Mouse (Mus musculus): ENCODE data around the gene Calr. TPM values are rescaled to one million over a fixed set of nuclear protein-coding genes. Genes with fewer than 3 reads are reported as not detected.

Calr gene
- total RNA-seq, 2 experiments from 2014 or later, result 480 to 531 TPM

DNA sequence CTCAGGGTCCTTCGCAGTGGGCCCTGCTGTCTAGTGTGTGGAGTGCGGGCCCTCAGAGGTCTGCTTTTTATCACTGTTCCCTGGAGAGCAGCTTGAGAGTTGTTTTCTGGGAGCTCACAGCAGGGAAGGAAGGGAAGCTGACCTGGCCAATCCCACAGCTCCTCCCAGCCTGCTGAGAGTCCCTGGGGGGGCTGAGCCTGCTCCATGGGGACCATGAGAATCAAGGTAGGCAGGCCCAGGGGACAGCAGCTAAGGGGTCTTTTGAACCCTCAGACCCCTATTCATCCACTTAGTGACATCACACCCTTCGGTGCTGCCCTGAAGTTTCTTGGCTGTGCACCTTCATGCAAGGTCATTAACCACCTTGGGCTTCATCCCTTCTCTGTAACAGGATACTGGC, 24.0 kb downstream of the Calr start, which contains the start of gene Dand5:
TSS of gene Dand5 (minus strand) at position 101 of the 400 bp plus-strand sequence.
- DNase-seq (ENCODE audit: low spot score in 2 of 2), result no peak

DNA sequence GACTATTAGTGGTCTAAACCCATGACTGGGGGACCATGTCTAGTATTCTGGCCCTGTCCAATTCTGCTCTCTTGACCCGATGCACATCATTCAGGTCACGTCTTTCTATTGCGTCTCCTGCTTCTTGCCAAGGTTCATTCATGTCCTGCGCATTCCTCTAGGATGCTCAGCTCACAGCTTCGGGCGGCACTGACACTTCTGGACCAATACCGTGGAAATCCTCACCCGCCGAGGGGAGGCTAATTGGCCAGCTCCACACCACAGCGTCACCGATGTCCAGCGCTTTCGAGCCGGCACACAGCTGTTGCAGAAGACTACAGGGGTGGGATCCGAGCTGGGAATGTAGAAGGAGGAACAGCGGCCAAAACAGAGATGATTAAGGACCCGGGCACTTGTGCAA, 30.6 kb downstream of the Calr start:
- DNase-seq (ENCODE audit: low spot score in 2 of 2), result no peak

DNA sequence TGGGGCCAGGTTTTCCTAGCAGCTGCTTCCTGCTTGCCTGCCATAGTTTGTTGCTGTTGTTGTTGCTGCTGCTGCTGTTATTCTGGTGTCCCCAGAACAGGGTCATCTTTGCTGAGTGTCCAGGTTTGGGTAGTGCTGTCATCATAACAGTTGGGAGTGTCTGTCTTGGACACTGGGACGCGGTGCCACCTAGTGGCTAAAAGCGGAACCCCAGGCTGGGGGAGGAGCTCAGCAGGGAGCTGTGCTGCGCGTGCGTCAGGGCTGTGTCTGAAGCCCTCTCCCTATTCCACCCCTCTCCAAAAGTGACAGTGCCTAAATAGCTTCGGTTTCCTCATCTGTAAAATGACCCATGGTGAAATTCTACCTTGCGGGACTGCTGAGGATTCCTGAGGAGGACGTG, 31.2 kb downstream of the Calr start:
- DNase-seq (ENCODE audit: low spot score in 2 of 2), result peak; percentile 93 to 99

DNA sequence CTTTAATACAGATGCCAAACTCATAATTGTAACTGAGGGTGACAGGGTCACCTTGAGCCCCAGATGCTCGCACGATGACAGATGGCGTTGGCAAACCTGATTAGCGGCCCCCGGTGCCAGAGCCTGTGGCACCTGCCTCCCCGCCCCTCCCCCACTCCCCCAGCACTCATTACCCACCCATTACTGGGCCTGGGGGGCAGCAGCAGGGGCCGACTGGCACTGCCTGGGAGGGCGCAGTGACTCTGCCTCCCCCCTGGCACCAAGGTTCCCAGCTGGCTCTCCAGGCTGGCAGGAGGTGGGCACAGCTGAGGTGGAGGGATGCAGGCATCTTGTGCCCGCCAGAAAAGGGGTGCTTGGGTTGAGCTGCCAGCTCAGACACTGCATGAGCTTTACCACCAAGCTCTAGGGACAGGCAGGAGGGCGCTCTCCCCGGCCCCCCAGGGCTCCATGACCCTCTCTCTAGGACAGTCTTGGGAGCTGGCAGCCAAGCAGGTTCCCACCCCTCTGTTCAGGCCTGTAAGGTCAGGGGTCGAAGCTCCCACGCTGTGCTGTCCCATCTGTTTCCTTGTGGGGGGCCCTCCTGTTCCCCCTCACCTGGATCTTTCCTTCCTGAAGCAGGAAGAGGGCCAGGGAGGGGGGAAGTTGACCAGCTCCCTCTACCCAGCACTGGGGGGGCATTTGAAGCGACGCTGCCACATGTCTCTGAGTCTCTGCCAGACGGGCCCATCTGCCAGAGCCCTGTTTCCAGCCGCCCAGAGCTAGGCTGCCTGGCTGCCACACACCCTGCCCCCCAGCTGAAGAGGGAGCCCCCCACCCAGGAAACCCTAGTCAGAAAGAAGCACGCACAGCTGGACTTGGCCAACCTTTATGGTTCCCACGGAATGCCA, 31.9 kb downstream of the Calr start:
- no peak for DNase-seq (ENCODE audit: low spot score in 2 of 2)

DNA sequence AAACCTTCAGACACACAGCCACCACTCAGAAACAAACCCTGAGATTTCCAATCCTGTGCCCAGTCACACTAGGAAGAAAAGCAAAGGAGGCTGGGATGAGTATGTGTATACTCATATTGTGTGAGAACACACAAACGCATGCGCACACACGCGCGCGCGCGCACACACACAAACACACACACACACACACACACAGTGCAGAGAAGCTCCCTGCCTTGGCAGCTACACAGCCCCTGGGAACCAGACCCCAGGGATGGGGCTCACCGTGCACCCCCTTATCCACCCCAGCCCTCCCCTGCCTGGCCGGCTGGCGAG, 32.5 kb downstream of the Calr start:
- no peak for DNase-seq (ENCODE audit: low spot score in 2 of 2)

DNA sequence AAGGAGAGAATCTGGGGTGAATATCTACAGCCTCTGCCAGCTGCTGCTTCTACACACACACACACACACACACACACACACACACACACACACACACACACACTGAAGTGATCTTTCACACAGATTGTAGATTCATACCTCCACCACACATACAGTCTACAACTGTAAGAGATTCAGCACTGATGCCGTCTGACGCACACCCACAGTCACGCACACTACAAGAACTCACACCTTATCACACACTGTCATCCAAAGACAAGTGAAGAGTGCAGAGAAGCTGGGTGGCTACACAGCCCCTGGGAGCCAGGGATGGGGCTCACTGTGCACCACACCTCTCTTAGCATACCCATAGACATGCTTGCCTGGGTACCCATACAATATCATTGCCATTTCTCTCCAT, 32.9 kb downstream of the Calr start:
- no peak for DNase-seq (ENCODE audit: low spot score in 2 of 2)

DNA sequence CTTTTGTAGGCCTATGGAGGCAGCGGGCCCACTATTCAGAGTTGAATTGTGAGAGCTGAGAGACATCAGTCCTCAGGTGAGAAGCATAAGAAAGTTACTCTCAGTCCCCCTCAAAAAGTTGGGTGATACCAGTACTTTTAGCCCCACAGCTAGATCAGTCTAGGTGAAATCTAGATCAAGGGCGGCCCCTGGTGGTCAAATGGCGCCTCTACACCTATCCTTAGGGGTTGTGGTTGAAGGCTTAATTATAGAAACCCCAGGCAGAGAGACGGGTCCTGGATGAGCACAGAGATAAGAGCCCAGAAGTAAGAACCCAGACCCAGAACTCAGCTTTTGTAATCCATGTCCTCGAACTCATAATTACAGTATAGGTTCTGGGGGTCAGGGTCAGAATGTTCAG, 33.7 kb downstream of the Calr start:
- DNase-seq (ENCODE audit: low spot score in 2 of 2), result peak in 1 of 2 experiments; percentile 69

DNA sequence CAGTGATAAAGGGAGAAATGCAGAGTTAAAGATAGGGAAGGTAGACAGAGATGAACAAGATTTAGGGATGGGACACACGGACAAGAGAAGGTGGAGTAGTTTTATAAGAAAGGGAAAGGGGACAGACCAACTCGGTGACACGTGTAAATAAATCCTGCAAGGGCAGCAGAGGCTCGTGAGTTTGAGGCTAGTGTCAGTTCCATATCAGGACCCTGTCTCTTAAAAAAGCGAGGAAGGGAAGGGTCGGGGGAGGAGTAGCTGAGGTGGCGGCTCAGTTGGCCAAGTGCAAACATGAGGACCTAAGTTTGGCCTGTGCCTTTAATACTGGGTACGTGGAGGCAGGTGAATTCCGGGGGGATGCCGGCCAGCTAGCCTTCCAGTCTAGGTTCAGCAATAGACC, 35.4 kb downstream of the Calr start:
- DNase-seq (ENCODE audit: low spot score in 2 of 2), result no peak

DNA sequence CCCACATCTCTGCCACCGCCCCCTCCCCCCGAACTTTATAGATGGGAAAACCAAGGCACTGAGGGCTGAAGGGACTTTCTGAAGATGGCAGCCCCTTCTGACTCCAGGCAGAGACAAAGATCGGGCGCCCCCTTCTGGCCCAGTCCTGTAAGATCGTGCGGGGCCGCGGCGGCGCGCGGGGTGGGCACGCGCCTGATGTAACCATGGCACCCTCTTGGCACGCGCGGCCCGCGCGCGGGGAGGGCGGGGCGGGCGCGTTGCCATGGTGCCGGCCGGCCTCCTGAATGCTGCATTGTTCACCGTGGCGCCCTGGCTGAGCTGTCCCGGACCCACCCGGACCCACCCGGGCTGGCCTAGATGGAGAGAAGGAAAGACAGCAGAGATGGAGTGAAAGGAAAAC, 35.8 kb downstream of the Calr start:
- peak; percentile 92 to 97 for DNase-seq (ENCODE audit: low spot score in 2 of 2)

DNA sequence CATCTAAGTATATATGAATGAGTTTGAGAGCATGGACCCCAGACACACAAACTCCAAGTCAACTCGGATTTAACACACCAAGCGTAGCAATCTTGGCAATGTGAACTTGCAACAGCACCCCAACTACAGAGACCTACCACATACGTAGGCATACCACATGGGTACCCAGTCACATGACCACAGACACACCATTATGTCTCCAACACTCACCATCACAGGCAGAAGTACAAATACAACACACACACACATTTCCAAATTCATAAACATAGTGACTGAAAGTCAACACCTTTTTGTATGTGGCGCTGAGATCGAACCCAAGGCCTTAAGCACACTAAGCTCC, 36.8 kb downstream of the Calr start:
- DNase-seq (ENCODE audit: low spot score in 2 of 2), result no peak

DNA sequence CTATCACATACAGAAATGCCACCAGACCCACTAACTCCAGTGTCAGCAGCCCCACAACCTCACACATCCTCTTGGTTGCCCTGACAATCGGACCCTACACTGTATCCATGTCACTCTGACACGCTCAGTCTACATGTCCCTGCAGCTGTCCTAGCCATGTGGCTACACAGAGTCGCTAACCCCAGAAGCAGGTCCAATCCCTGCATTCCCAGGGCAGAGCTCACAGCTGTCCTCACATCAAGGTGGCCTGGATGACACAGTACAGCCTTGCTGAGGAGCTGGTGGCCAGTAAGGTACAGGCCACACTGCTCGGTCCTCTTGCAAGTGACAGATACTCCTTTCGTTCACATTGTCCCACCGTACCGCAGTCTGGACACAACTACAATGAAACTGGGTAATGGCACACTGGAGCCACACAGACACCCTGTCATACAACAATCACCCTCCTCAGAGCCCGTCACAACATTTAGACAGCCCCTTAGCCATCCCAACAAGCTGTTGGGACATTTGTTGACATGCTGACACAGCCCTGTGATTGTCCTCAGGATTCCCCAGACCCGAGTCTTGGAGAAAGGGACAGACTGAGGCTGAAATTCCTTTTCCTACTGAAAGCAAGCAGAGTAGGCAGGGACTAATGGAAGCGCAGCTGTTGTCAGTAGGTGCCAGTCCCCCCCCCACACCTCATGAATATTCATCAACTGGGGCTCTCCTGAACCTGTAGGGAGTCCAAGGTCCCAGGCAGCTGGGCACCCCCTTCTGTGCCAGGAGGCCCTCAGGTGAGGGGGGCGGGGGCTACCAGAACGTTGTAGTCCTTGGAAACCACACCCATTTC, 37.4 kb downstream of the Calr start:
- DNase-seq (ENCODE audit: low spot score in 2 of 2), result no peak

DNA sequence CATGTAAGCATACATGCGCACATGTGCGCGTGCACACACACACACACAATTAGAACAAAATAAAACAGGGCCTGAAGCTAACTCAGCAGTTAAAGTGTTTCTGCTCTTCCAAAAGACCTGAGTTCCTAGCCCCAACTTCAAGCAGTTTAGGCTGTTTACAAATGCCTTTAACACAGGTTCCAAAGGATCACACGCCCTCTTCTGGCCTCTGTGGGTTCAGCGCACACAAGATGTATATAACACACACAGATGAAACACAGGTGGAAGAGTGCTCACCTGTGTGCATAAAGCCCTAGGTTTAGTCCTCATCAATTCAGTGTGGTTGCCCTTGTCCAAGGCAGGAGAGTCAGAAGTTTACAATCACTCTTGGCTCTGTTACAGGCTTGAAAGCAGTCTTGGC, 40.7 kb downstream of the Calr start:
- DNase-seq (ENCODE audit: low spot score in 2 of 2), result no peak

DNA sequence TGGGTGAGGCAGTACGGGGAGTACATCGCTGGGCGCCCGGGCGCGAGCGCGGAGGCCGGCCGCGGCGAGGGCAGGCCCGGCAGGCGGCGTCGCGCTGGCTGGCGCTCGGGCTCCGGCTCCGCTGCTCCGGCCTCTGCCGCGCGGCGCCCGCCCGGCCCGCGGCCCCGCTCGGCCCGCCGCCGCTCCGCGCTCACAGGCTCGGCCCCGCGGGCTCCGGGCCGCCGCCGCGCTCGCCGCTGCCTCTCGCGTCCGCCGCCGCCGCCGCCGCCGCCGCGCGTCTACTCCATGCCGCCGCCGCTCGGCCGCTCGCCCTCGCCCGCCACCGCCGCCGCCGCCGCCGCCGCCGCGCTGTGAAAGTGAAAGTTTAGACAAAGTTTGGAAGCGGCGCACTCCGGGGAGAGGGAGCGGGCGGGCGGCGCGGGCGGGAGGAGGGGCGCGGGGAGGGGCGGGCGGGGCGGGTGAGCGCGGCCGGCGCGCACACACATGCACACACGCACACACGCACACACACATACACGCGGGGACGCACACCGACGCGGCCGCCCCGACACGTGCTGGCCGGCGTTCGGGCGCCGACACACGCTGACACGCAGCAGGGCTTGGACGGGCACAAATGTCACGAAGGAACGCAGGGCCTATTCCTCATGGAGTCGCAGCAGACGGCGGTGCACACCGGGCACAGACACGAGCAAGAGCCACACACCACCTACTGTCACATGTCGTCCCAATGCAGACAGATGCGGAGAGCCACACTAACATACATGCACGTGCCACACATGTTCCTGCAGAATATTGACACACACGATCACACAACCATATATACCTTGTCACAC, 46.5 kb downstream of the Calr start, which contains the start of gene Nfix:
TSS of gene Nfix (minus strand) at position 346 of the 833 bp plus-strand sequence.
- DNase-seq (ENCODE audit: low spot score in 2 of 2), result peak in 1 of 2 experiments; percentile 28

DNA sequence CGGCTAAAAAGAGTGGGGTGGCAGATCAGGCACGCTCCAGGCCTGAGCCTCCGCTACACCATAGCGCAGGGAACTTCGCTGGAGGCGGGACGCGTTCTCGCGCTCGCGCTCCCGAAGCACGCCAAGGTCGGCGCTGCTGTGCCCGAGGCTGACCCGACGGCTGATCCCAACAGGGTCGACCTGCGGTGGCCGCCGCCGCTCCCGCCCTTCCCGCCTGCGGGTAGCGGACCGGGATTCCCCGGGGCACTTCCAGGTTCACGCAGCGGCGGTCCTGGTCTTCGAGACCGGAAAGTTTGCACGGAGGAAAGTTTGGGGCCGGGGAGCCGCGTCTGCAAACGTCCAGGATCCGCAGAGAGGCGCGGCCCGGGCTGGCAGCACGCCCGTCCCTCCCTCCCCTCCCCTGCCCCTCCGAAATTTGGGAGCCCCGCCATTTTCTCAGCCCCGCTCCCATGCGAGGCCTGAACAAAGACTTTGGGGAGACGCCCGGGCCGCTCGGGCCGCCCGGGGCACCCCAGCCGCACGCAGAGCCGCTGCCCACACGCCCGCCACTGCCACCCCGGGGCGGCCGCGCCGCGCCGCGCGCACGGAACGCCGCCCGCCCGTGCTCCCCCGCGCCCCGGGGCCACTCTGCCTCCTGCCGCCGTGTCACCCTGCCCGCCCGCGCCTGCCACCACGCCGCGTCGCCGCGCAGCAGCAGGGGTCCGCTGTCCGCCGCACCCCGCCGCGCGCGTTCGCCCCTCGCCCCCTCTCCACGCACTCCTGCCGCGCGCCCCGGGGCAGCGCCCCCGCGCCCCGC, 47.4 kb downstream of the Calr start:
- DNase-seq (ENCODE audit: low spot score in 2 of 2), result no peak

DNA sequence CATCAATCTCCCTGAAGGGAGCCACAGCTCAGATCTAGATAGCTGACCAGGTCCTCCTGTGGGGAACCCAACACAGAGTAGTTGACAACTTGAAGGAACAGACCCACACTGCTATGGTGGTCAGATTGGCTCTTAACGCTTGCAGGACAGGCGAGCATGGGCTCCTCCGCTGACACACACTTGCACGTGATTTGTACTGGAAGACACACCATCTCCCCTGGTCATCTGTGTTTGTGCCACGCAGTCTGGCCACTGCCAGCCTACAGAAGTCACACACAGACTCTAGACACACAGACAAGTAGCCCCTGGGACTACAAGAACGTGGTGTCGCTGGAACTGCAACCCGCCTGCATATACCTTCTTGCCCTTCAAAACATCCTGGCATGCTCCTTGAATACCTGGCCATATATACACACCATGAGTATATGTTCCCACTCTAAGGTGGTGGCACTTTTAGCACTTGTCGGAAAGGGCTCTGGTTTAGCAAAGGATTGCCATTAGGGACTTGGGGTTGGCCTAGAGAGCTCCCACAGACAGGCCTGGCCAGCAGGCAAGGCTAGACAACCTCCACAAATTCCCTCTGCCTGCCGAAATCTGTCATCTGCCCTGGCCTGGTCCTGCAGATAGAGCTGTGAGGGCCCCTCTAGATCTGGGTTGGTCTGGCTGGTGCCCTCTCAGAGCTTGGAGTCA, 48.1 kb downstream of the Calr start:
- DNase-seq (ENCODE audit: low spot score in 2 of 2), result no peak

DNA sequence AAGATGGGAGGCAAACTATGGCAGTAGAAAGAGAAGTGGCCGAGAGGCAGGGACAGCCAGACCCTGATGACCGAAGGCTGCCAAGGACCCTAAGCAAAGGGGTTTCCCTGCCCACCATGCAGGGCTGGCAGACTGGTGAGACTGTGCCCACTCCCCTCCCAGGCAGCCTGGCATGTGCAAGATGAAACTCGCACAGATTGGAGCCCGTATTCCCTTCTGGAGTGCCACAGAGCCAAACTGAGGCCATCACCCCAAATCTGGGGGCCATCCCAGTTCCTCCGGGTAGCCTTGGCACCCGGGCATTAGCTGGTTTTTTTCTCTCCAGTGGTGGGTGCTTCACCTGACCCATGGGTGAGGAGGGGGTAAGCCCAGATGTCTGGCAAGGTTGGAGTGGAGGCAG, 48.8 kb downstream of the Calr start:
- DNase-seq (ENCODE audit: low spot score in 2 of 2), result no peak

DNA sequence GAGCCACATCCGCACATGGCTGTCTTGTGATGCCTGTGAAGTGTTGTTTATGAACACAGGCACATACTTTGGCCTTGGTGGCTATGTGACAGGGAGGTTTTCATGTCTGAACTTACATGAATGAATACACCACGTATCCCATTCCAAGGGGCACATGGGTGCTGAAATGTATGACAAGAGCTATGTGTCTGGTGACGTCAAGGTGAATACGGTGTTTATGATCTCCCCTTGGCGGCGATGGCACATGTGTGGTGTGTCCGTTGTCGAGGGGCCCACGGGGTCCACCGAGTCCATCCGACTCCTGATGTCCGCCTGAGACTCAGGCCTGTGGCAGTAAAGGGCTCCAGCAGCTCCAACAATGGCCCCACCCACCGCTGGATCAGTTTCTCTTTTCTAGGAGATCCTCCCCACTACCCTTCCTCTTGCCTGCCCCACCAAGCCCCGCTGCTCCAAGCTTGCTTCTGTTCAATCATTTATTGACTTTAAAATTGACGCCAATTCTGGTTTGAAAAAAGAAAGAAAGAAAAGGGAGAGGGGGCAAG, 49.4 kb downstream of the Calr start:
- DNase-seq (ENCODE audit: low spot score in 2 of 2), result no peak

DNA sequence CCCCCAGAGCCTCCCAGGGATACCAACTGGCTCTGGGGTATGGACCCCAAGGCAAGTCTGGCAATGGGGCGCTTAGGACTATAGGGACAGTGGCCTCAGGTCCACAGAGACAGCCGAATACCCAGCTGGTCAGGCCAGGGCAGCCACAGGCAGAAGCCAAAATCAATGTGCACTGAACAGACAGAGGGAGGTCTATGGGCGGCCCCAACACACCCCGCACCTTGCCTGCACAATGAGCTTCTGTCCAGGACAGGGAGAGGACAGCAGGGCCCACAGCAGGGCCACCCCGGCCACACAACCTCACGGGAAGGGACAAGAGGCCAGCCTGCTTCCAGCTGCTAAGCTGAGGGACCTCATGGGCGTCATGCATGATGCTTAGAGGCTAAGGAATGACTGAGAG, 52.2 kb downstream of the Calr start:
- no peak for DNase-seq (ENCODE audit: low spot score in 2 of 2)

DNA sequence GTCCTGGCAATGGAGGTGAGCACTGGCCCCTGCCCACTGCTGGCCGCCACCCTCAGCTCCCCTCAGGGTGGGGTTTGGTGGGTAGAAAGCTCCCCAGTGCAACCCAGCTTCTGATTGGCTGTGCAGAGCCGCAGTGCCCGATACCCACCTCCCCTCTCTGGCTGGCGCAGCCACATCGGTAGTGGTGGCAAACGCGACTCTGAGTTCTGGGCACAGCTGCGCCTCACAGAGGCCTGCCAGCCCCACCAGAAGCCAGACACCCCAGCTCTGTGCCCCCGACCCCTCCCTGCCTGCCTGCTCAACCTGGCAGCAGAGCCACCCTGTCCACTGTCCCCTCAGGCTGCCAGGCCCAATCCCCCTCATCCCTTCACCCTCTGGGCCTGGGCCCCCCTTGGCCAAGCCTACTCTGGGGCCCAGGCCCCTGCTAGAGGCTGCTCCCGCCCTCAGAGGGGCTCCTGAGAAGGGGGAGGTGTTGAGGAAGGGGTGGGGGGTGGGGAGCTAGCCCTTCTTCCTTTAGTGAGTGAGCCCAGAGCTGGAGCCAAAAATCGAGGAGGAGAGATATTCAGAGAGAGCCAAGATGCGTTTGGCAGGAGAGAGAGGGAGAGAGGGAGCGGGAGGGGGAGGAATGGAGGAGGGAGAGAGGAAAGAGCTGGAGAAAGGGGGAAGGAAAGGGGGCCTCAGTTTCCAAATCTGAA, 52.8 kb downstream of the Calr start:
- no peak for DNase-seq (ENCODE audit: low spot score in 2 of 2)
